Mouse (Mus musculus) erythroblast, embryonic 14.5 days (primary cell): ENCODE results near the gene Troap. TPM values are rescaled to one million over a fixed set of nuclear protein-coding genes. Genes with fewer than 3 reads are reported as not detected.

Source experiments
- H3K27me3 ChIP-seq: 2 replicates; pipeline ENCODE4 v1.6.1; 2012; ENCODE audit warnings: inconsistent platforms; ENCODE audit not compliant: control insufficient read depth
- H3K36me3 ChIP-seq: 2 replicates; pipeline ENCODE4 v1.6.1; 2012; ENCODE audit warnings: mild to moderate bottlenecking, inconsistent platforms; ENCODE audit not compliant: control insufficient read depth
- H3K4me1 ChIP-seq: 2 replicates; pipeline ENCODE4 v1.6.1; 2012; ENCODE audit warnings: inconsistent platforms; ENCODE audit not compliant: control insufficient read depth
- H3K4me3 ChIP-seq: replicated peaks from 2 replicates; pipeline ENCODE3; 2012; ENCODE audit warnings: moderate library complexity, mild to moderate bottlenecking, inconsistent platforms
- H3K9me3 ChIP-seq: 2 replicates; pipeline ENCODE4 v1.6.1; 2012; ENCODE audit warnings: low read length, inconsistent platforms, mixed read lengths; ENCODE audit not compliant: control insufficient read depth
- GATA1 ChIP-seq: IDR thresholded peaks from 2 replicates; pipeline ENCODE4 v1.6.1; 2012; ENCODE audit warnings: low read length, inconsistent platforms, mixed read lengths
- TAL1 ChIP-seq: IDR thresholded peaks from 3 replicates; pipeline ENCODE4 v1.6.1; 2012; ENCODE audit warnings: low read length, inconsistent platforms, mixed read lengths
- polyA plus RNA-seq: library from polyadenylated mRNA; stranded (reverse); fragments of >175 nt; gene quantifications from 2 replicates; pipeline ENCODE4 v1.2.3, GENCODE M21; 2012

Gene Troap
- polyA plus RNA-seq, 1 experiment: 17.1 TPM

- H3K36me3 ChIP-seq: no peaks in the 10 kb centered on the region; the same call in 1 of the 2 replicates
- peaks cover 14% of the 10 kb centered on the region; the same call in 1 of the 2 replicates for H3K9me3 ChIP-seq
- no peak for TF ChIP-seq TAL1
- no peak for TF ChIP-seq GATA1
- peaks cover 73% of the 10 kb centered on the region for H3K27me3 ChIP-seq
- peak overlapping the region; percentile 45 for H3K4me3 ChIP-seq
- H3K4me1 ChIP-seq: no peaks in the 10 kb centered on the region
Measured at GRCm38 (mm10) chr15:99099984-99100383, 25.6 kb downstream of the Troap start.

GRCm38 (mm10) chr15:99105238-99105637 lies 30.9 kb downstream of the Troap start:
- TF ChIP-seq TAL1 (no peak), GATA1 (no peak)
- peaks cover 20% of the 10 kb centered on the region for H3K27me3 ChIP-seq
- H3K36me3 ChIP-seq: no peaks in the 10 kb centered on the region; the same call in 1 of the 2 replicates
- no peak overlapping the region for H3K4me3 ChIP-seq
- no peaks in the 10 kb centered on the region for H3K9me3 ChIP-seq
- H3K4me1 ChIP-seq: no peaks in the 10 kb centered on the region

- Histone ChIP-seq H3K9me3 (no peaks in the 10 kb centered on the region), H3K27me3 (peaks cover 5% of the 10 kb centered on the region; the same call in 1 of the 2 replicates), H3K36me3 (no peaks in the 10 kb centered on the region; the same call in 1 of the 2 replicates), H3K4me1 (no peaks in the 10 kb centered on the region), H3K4me3 (no peak overlapping the region)
- TF ChIP-seq TAL1 (no peak), GATA1 (no peak)
Measured at GRCm38 (mm10) chr15:99107866-99108265, 33.5 kb downstream of the Troap start.

- Histone ChIP-seq H3K27me3 (no peaks in the 10 kb centered on the region), H3K36me3 (no peaks in the 10 kb centered on the region), H3K4me3 (no peak overlapping the region), H3K4me1 (peaks cover 6% of the 10 kb centered on the region), H3K9me3 (no peaks in the 10 kb centered on the region)
- no peak for TF ChIP-seq GATA1
Measured at GRCm38 (mm10) chr15:99111139-99111538, 36.8 kb downstream of the Troap start.

GRCm38 (mm10) chr15:99111809-99112208 lies 37.4 kb downstream of the Troap start:
- Histone ChIP-seq H3K27me3 (no peaks in the 10 kb centered on the region), H3K4me1 (peaks cover 10% of the 10 kb centered on the region), H3K36me3 (no peaks in the 10 kb centered on the region), H3K4me3 (no peak overlapping the region), H3K9me3 (no peaks in the 10 kb centered on the region)
- TF ChIP-seq GATA1 (no peak), TAL1 (no peak)

- Histone ChIP-seq H3K9me3 (no peaks in the 10 kb centered on the region), H3K4me1 (peaks cover 10% of the 10 kb centered on the region), H3K4me3 (no peak overlapping the region), H3K27me3 (no peaks in the 10 kb centered on the region), H3K36me3 (no peaks in the 10 kb centered on the region)
- no peak for TF ChIP-seq TAL1
- TF ChIP-seq GATA1: no peak
Measured at GRCm38 (mm10) chr15:99112843-99113395, 38.5 kb downstream of the Troap start.

GRCm38 (mm10) chr15:99113396-99113975 lies 39.1 kb downstream of the Troap start:
- Histone ChIP-seq H3K9me3 (no peaks in the 10 kb centered on the region), H3K4me1 (peaks cover 10% of the 10 kb centered on the region), H3K27me3 (no peaks in the 10 kb centered on the region), H3K4me3 (peak overlapping the region; percentile 34), H3K36me3 (no peaks in the 10 kb centered on the region)
- no peak for TF ChIP-seq TAL1
- TF ChIP-seq GATA1: no peak

- peaks cover 10% of the 10 kb centered on the region for H3K4me1 ChIP-seq
- no peaks in the 10 kb centered on the region for H3K36me3 ChIP-seq
- no peak overlapping the region for H3K4me3 ChIP-seq
- no peaks in the 10 kb centered on the region for H3K9me3 ChIP-seq
- H3K27me3 ChIP-seq: no peaks in the 10 kb centered on the region
- no peak for TF ChIP-seq TAL1
- no peak for TF ChIP-seq GATA1
Measured at GRCm38 (mm10) chr15:99114312-99115064, 40.1 kb downstream of the Troap start.

- TF ChIP-seq GATA1 (no peak), TAL1 (no peak)
- peaks cover 10% of the 10 kb centered on the region for H3K4me1 ChIP-seq
- H3K4me3 ChIP-seq: no peak overlapping the region
- no peaks in the 10 kb centered on the region for H3K9me3 ChIP-seq
- no peaks in the 10 kb centered on the region for H3K36me3 ChIP-seq
- H3K27me3 ChIP-seq: no peaks in the 10 kb centered on the region
Measured at GRCm38 (mm10) chr15:99115065-99115423, 40.7 kb downstream of the Troap start.
